Mouse (Mus musculus) forebrain, embryonic 16.5 days (tissue): ENCODE data around the gene Igf1r. TPM values are rescaled to one million over a fixed set of nuclear protein-coding genes. Genes with fewer than 3 reads are reported as not detected.
A peak's percentile ranks its signal among the peaks of the same experiment; 100 is the strongest.

Experiments used
- ATAC-seq: fragments of 200-750 bp; cut with Nextera tagmentation; 2 replicates; pipeline ENCODE4 v1.8.0; 2017; ENCODE audit warnings: mild to moderate bottlenecking, moderate library complexity
- H3K27ac ChIP-seq: fragments of 300-500 bp; sonication (generic); 2 replicates; pipeline ENCODE4 v1.5.1; 2014; ENCODE audit warnings: low read length, control low read depth
- H3K27me3 ChIP-seq: fragments of 300-500 bp; sonication (generic); replicated peaks from 2 replicates; pipeline ENCODE4 v1.6.1; 2014; ENCODE audit warnings: low read length; ENCODE audit not compliant: control insufficient read depth, insufficient read depth
- H3K36me3 ChIP-seq: fragments of 300-500 bp; sonication (generic); 2 replicates; pipeline ENCODE4 v1.6.1; 2014; ENCODE audit not compliant: control insufficient read depth, insufficient read depth
- H3K4me1 ChIP-seq: fragments of 300-500 bp; sonication (generic); replicated peaks from 2 replicates; pipeline ENCODE4 v1.6.1; 2014; ENCODE audit warnings: low read length; ENCODE audit not compliant: control insufficient read depth, insufficient read depth
- H3K4me2 ChIP-seq: fragments of 300-500 bp; sonication (generic); 2 replicates; pipeline ENCODE4 v1.6.1; 2014; ENCODE audit warnings: mild to moderate bottlenecking, low read length, control low read depth
- H3K4me3 ChIP-seq: fragments of 300-500 bp; sonication (generic); replicated peaks from 2 replicates; pipeline ENCODE4 v1.5.1; 2014; ENCODE audit warnings: mild to moderate bottlenecking, low read length, control low read depth
- H3K9ac ChIP-seq: fragments of 300-500 bp; sonication (generic); replicated peaks from 2 replicates; pipeline ENCODE4 v1.6.1; 2014; ENCODE audit warnings: low read depth, low read length, control low read depth
- H3K9me3 ChIP-seq: fragments of 300-500 bp; sonication (generic); 2 replicates; pipeline ENCODE4 v1.6.1; 2016; ENCODE audit warnings: low read length; ENCODE audit not compliant: control insufficient read depth
- WGBS: fragments of 180-500 bp; shearing (Covaris S2); extraction: QIAGEN DNeasy Blood & Tissue Kit; methylation state at CpG from one replicate; pipeline ENCODE4 v1.1.7; 2014; 5-methylcytosine and 5-hydroxymethylcytosine counted together
- polyA plus RNA-seq: library from polyadenylated mRNA; unstranded; fragments of >200 nt; fragmentation: Nextera tagmentation; extraction: Ambion mirVana; gene quantifications from 2 replicates; pipeline ENCODE4 v1.2.1, GENCODE M21; 2015

Igf1r gene
- polyA plus RNA-seq, 1 experiment from 2014 or later = 27.1 TPM

- 92% methylated on average over 9 of the region's 9 CpGs for WGBS
- no peak for ATAC-seq
- H3K4me1 ChIP-seq = peaks cover 28% of the 10 kb centered on the region
- H3K27me3 ChIP-seq = no peaks in the 10 kb centered on the region
- H3K4me3 ChIP-seq = no peak overlapping the region
- H3K27ac ChIP-seq = no peak overlapping the region
- H3K4me2 ChIP-seq = no peak overlapping the region
- H3K9ac ChIP-seq = no peak overlapping the region
- H3K36me3 ChIP-seq = no peaks in the 10 kb centered on the region
- no peaks in the 10 kb centered on the region for H3K9me3 ChIP-seq
These were observed 16.4 kb downstream of the Igf1r start for GRCm38 (mm10) chr7:67969076-67969475.

- Histone ChIP-seq H3K4me2 (no peak overlapping the region; the same call in 1 of the 2 replicates), H3K4me1 (peaks cover 39% of the 10 kb centered on the region)
- 8% methylated on average over 15 of the region's 15 CpGs for WGBS
These were observed 20.8 kb downstream of the Igf1r start for GRCm38 (mm10) chr7:67973180-67974014.

DNA sequence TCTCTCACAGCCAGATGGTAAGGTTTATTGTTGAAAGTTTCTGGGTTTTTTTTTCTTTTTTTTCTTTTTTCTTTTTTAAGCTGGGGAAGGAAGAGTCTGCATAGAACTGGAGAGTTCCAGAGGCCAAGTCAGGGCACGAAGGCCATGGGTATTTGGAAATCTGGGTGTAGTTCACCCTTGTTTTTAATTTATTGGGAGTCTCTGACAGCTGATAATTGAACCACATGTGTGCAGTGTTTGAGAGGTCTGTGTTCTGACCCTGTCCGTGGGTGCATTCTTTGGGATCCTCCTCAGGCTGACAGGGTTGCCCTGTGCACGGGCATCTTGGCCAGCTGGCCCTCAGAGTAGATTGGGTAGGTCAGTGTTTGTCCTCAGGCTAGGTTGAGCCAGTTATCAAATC lies 29.3 kb downstream of the Igf1r start:
- no peak overlapping the region for H3K4me3 ChIP-seq
- no peaks in the 10 kb centered on the region for H3K27me3 ChIP-seq
- H3K4me2 ChIP-seq = no peak overlapping the region
- no peak overlapping the region for H3K27ac ChIP-seq
- peaks cover 7% of the 10 kb centered on the region for H3K4me1 ChIP-seq
- H3K36me3 ChIP-seq = no peaks in the 10 kb centered on the region
- WGBS = 72% methylated on average over 3 of the region's 3 CpGs
- H3K9ac ChIP-seq = no peak overlapping the region
- H3K9me3 ChIP-seq = no peaks in the 10 kb centered on the region
- ATAC-seq = no peak

More at GRCm38 (mm10) chr7:67973180-67974014, 20.8 kb downstream of the Igf1r start:
- Histone ChIP-seq H3K9ac (no peak overlapping the region), H3K27ac (peak overlapping the region; percentile 29; the same call in 1 of the 2 replicates), H3K4me3 (no peak overlapping the region), H3K27me3 (no peaks in the 10 kb centered on the region), H3K36me3 (no peaks in the 10 kb centered on the region), H3K9me3 (no peaks in the 10 kb centered on the region)
- ATAC-seq = peak; percentile 50; the same call in 1 of the 2 replicates

- H3K9ac ChIP-seq = no peak overlapping the region
- H3K27me3 ChIP-seq = no peaks in the 10 kb centered on the region
- H3K36me3 ChIP-seq = no peaks in the 10 kb centered on the region
- H3K4me3 ChIP-seq = no peak overlapping the region
- H3K9me3 ChIP-seq = no peaks in the 10 kb centered on the region
- H3K4me1 ChIP-seq = peaks cover 7% of the 10 kb centered on the region
- ATAC-seq = no peak
- no peak overlapping the region for H3K4me2 ChIP-seq
- no peak overlapping the region for H3K27ac ChIP-seq
- 79% methylated on average over 8 of the region's 8 CpGs for WGBS
These were observed 30.2 kb downstream of the Igf1r start for GRCm38 (mm10) chr7:67982809-67983208.

GRCm38 (mm10) chr7:67983451-67983850 lies 30.8 kb downstream of the Igf1r start:
- WGBS = 90% methylated on average over 7 of the region's 7 CpGs
- Histone ChIP-seq H3K9me3 (no peaks in the 10 kb centered on the region), H3K4me1 (peaks cover 7% of the 10 kb centered on the region), H3K4me2 (no peak overlapping the region), H3K36me3 (no peaks in the 10 kb centered on the region), H3K4me3 (no peak overlapping the region), H3K9ac (no peak overlapping the region), H3K27ac (no peak overlapping the region), H3K27me3 (no peaks in the 10 kb centered on the region)
- no peak for ATAC-seq

- Histone ChIP-seq H3K9ac (no peak overlapping the region), H3K4me3 (no peak overlapping the region), H3K9me3 (no peaks in the 10 kb centered on the region), H3K4me1 (peaks cover 7% of the 10 kb centered on the region), H3K27ac (no peak overlapping the region), H3K27me3 (no peaks in the 10 kb centered on the region), H3K36me3 (no peaks in the 10 kb centered on the region), H3K4me2 (no peak overlapping the region)
- no peak for ATAC-seq
- WGBS = 86% methylated on average over 5 of the region's 5 CpGs
These were observed 32.4 kb downstream of the Igf1r start for GRCm38 (mm10) chr7:67985003-67985416.

- Histone ChIP-seq H3K27ac (no peak overlapping the region), H3K4me2 (no peak overlapping the region), H3K4me3 (no peak overlapping the region), H3K9me3 (no peaks in the 10 kb centered on the region), H3K4me1 (peaks cover 7% of the 10 kb centered on the region), H3K27me3 (no peaks in the 10 kb centered on the region), H3K9ac (no peak overlapping the region), H3K36me3 (no peaks in the 10 kb centered on the region)
- 83% methylated on average over 5 of the region's 5 CpGs for WGBS
- ATAC-seq = no peak
These were observed 32.9 kb downstream of the Igf1r start for GRCm38 (mm10) chr7:67985511-67985910.

DNA sequence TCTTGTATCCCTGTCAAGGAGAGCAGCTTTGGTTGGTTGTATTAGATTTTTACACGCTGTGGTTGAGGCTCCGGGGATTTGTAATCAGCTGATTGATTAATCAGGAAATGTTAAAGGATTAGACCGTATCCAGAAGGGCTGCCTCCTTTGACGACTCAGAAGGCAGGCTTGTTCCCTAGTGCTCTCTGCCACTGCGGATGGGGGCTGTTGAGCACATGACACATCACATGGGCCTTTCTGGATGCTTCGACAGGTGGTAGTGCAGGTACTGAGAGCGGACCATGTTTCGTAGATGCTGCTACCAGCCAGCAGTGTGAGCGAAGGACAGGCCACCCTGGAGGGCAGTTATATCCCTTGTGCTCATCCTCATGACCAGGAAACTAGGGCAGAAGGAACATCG lies 33.6 kb downstream of the Igf1r start:
- no peaks in the 10 kb centered on the region for H3K36me3 ChIP-seq
- no peak overlapping the region for H3K4me2 ChIP-seq
- H3K9ac ChIP-seq = no peak overlapping the region
- WGBS = 70% methylated on average over 10 of the region's 10 CpGs
- ATAC-seq = no peak; the same call in 1 of the 2 replicates
- no peak overlapping the region for H3K27ac ChIP-seq
- peaks cover 7% of the 10 kb centered on the region for H3K4me1 ChIP-seq
- H3K4me3 ChIP-seq = no peak overlapping the region
- no peaks in the 10 kb centered on the region for H3K9me3 ChIP-seq
- H3K27me3 ChIP-seq = no peaks in the 10 kb centered on the region

DNA sequence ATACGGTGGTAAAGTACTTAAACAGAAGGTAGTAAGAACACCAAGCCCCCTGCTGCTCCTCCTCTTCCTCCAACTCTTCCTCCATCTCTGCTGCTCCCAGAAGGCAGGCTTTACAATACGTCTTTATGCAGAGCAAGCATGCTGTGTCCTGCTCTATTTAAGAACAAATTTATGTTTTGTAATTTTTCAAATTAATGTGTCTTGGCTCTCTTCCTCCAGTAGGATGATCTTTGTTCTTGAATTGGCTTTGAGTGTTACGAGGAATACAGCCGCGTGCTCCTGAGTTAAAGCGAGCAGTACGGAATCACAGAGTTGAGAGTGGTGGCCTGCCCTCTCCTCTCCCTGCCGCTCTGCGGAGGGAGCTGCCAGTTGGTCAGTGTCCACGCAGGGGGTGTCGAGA lies 34.2 kb downstream of the Igf1r start:
- no peak for ATAC-seq
- no peak overlapping the region for H3K9ac ChIP-seq
- no peaks in the 10 kb centered on the region for H3K27me3 ChIP-seq
- 81% methylated on average over 11 of the region's 11 CpGs for WGBS
- no peaks in the 10 kb centered on the region for H3K36me3 ChIP-seq
- H3K4me3 ChIP-seq = no peak overlapping the region
- no peak overlapping the region for H3K27ac ChIP-seq
- H3K4me1 ChIP-seq = peaks cover 7% of the 10 kb centered on the region
- no peaks in the 10 kb centered on the region for H3K9me3 ChIP-seq
- H3K4me2 ChIP-seq = no peak overlapping the region
